Mouse (Mus musculus): ENCODE data around the gene Ago4.

GRCm38 (mm10) chr4:126509072-126509471 is 24.2 kb downstream of the Ago4 start:
- TF ChIP-seq CTCF (IDR thresholded peaks at IDR 0.05; ENCODE audit: control insufficient read depth, insufficient read depth, low read length) (no peak), POLR2A (IDR thresholded peaks at IDR 0.05; ENCODE audit: borderline replicate concordance, control insufficient read depth, low read depth, low read length) (no peak)

All from bone marrow, adult 2 months (tissue).